Mouse (Mus musculus) gastrocnemius, postnatal 25 days (tissue): ENCODE data around the gene Pde4d. TPM values are rescaled to one million over a fixed set of nuclear protein-coding genes. Genes with fewer than 3 reads are reported as not detected.

Source experiments
- DNase-seq: peaks from one replicate; pipeline ENCODE4 v3.0.0; 2022
- total RNA-seq, 2 experiments: library from RNA; stranded (reverse); gene quantifications; 1 replicate in 1 of 2; 2 replicates in 1 of 2; pipeline ENCODE4 v1.2.3; 2021

Pde4d gene
- total RNA-seq, 2 experiments from 2014 or later, result 153 to 164 TPM

DNA sequence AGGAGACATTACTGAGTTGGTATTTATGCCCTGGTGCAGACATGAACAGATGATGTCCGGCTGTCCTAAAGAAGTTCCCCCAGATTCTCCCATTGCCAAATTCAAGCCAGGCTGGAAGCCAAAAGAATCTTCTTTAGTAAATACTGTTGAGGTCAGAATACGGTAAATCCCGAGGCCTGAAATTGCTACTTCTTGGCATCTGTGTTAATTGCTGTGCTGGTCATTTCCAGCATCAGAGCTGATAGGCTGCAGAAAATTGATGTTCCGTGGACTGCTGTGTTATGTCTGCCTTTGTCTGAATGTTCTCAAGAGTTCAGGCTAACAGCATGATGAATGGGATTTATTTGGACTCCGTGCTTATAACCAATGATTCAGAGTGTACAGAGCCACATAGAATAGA, 1127.7 kb downstream of the Pde4d start:
- DNase-seq, result peak; percentile 15

- DNase-seq, result peak; percentile 65
Measured at GRCm38 (mm10) chr13:109577901-109578300, 1128.2 kb downstream of the Pde4d start.

DNA sequence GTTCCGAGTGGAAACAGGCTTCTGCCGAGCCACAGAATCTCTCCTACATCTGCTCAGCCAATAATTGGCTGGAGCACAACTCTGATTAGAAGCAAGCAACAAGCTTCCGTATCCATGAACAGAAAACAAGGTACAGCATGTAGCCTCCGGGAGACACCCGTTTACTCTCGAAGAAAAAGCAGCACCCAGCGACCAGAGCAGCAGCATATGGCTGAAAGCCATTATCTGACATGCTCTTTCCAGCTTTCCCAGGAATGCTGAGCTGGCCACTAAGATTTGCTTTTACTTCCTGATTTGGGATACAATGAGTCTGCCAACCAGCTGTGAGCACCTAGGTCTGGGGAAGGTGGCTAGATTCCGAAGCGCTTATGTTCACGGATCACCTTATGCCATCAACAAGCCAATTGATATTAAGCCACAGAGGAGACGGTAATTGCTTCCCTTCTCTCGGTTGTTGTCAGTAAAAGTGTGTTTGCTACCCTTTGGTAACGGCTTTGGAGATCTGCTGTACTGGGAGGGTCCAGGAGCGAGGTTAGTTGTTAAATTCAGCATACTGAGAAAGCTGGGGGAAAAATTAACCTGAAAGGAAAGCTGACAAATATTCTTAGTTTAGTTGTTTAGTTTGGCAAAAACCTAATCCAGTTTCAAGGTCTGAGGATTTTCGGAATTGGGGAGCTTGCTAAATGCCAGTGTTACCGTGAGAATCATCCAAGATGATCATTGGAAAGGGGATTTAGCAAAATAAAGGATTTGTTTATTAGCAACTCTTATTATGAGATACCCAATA, 1131.7 kb downstream of the Pde4d start:
- DNase-seq, result no peak

DNA sequence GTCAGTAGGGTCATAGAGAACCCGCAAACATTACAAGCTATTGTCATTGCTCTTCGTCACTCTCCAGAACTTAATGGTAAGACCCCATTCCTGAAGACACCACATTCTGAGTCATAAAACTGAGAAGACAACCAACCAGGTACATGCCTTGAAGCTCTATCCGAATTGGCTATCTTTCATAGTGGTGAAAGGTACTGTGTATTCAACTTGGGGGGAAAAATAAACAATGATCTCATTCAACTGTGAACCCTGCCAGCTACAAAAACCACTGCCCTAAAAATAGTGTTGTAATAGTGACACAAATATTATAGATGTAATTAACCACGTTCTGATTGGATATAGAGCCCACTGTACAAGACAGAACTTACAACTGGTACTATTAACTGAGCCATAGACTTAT, 1140.3 kb downstream of the Pde4d start:
- no peak for DNase-seq

DNA sequence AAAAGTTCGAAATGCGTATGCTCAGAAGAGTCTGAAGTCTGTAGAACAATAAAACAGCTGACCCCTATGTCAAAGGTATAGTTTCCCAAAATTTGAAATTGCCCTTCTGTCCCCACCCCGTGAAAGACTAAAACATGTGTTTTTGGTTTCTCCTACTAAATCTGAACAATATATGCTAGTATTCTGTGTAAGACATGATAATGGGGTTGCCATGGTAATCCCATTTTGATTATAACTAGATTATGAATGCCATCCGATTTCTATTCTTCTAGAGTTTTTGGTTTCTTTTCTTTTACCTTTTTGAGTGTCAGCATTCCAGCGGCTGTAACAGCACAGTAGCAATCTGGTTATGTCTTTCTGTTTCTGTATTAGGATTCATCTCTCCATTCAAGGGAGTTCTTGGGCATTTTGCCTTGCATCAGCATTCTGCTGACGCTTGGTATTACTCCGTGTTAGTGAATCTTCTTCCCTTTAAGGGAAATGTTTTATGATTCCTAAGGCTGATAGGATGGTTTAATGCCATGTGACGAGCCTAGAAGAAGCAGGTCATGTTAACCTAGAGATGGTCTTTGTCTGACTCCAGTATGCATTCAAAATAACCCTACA, 1142.5 kb downstream of the Pde4d start:
- DNase-seq, result no peak

DNA sequence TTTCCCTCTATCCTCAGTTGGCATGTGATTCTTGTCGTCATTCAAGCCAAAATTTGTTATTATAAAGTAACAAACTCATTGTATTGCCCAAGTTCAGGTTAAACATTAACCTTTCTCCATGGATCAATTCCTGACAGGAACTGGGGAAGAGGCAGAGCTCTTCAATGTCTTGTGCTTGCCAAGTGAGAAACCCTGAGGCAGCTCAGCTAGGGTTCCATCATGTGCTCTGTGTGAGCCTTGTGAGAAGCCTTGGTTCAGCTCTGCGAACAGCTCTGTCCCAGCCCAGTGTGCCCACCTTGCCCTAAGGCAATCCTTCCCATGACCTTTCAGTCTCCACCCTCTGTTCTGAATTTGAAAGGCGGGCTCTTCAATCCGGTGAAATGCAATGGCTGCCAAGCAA, 1150.0 kb downstream of the Pde4d start:
- DNase-seq, result no peak

GRCm38 (mm10) chr13:109604017-109604416, 1154.3 kb downstream of the Pde4d start:
- DNase-seq, result no peak

DNA sequence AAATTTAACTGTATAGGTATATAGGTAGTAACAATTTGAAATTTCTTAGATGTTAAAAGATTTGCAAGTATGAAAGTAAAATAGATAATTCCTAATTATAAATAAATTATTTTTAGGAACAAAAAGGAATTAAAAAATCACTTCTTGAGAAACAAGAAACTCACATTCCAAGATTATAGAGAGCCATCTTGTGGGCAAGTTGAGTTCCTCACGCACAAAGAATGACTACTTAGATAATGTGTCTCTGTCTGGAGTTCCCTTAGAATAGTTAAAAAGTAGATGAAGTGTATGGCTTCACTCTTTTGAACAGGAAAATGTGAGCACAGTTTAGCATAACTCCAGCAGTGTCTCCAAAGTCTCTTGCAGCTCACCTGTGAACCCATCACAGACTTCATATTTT, 1155.4 kb downstream of the Pde4d start:
- no peak for DNase-seq

- DNase-seq, result no peak
Measured at GRCm38 (mm10) chr13:109609106-109609804, 1159.5 kb downstream of the Pde4d start.

DNA sequence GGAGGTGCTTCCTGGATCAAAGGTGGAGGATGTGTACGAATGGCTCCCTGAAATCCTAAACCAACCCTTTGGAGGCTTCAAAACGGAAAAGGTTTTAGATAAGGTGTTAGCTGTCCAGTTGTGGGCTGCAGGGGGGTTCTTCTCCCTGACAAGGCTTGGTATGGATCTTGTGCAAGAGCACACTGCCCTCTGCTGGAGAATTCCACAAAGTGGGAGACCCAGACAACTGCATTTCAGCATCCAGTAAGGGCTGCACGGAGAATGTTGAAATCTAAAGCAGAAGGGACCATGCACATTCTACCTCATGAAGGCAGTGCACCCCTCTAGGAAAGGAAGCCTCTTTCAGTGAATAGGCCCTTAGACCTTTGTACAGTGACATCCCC, 1160.0 kb downstream of the Pde4d start:
- no peak for DNase-seq

DNA sequence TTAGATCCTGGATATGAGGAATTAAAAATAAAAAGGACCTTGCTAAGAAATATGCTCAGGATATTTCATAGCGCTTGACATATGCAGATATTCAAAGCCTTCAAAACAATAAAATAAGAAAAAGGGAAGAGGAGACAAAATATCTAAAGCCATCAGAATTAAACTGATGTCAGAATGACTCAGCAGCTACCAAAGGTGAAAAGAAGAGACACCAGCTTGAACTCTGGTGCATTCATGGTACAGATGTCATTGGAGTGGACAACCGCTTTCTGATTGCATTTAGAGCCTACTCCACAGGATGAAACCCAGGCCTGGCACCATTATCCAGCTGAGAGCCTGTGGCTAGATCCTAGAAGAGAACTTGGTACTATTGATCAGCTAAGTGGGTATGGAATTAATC, 1161.0 kb downstream of the Pde4d start:
- no peak for DNase-seq

GRCm38 (mm10) chr13:109615213-109615784, 1165.6 kb downstream of the Pde4d start:
- DNase-seq, result no peak

GRCm38 (mm10) chr13:109615785-109616281, 1166.1 kb downstream of the Pde4d start:
- DNase-seq, result no peak

DNA sequence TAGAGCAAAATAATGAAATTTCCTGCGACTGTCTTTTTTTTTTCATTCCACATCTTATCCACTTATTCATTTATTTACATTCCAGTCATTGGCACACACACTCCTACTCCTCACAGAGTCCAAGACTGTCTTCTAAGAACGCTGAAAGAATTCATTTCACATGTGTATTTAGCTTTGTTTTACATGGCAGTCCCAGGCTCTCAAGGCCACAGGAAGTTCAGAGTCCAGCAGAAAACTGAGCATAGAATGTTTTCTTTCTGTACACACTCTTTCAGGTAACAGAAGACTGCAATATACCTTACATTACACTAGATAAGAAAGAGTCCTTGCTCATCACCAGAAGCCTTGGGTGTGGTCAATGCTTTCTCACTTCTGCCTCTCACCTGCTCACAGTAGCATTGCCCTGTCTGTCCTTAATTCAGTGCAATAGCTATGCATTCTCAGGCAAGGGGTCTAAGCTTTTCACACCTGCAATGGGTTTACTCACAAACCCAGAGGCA, 1169.5 kb downstream of the Pde4d start:
- no peak for DNase-seq

GRCm38 (mm10) chr13:109622207-109622606, 1172.5 kb downstream of the Pde4d start:
- no peak for DNase-seq

GRCm38 (mm10) chr13:109623201-109623600, 1173.5 kb downstream of the Pde4d start:
- no peak for DNase-seq

- no peak for DNase-seq
Measured at GRCm38 (mm10) chr13:109624772-109625349, 1175.1 kb downstream of the Pde4d start.

- no peak for DNase-seq
Measured at GRCm38 (mm10) chr13:109625466-109626129, 1175.8 kb downstream of the Pde4d start.

GRCm38 (mm10) chr13:109627265-109627664, 1177.5 kb downstream of the Pde4d start:
- no peak for DNase-seq

DNA sequence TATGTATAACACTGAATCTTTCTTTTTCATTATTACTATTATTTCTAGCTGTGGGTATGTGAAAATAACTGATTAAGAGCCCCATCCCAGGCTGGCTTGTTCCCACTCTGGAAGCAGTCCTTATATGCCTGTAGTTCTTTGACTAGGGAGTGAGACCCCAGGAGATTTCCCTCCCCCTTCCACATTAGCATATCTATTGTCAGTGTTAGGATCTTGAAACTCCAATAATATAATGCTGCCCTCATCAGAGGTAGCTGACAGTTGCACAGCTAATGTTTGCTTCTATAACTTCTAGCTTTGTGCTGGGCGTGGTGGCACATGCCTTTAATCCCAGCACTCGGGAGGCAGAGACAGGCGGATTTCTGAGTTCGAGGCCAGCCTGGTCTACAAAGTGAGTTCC, 1178.9 kb downstream of the Pde4d start:
- no peak for DNase-seq

DNA sequence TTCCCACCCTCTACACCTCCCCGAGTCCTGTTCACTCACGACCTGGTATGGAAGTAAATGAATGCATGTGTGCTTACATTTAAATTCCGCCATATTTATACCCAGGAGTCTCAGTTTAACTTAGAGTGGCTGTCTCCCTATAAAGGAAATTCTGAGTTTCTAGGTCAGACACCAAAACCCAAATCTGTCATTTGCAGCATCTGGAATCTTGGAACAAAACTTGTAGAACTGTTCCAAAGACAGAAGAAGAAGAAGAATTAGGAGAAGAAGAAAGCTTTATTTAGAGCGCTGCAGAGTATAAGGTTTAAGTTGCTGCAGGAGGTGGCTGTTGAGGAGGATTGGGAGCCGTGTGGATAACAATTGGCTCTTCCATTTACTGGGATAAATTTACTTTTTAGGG, 1179.5 kb downstream of the Pde4d start:
- DNase-seq, result no peak
